Mouse (Mus musculus) layer of hippocampus, postnatal 10 days (tissue): ENCODE measurements around the gene Pdk2. TPM values are rescaled to one million over a fixed set of nuclear protein-coding genes. Genes with fewer than 3 reads are reported as not detected.

Experiments
- DNase-seq, 2 experiments: peaks; one replicate each; pipeline ENCODE4 v3.0.0; 2021; ENCODE audit warnings: low spot score in 2 of 2
- total RNA-seq, 2 experiments: library from RNA; stranded (reverse); gene quantifications; 2 replicates each; pipeline ENCODE4 v1.2.3; 2021

The Pdk2 gene
- total RNA-seq, 2 experiments from 2014 or later, result 48.9 to 49.7 TPM

DNA sequence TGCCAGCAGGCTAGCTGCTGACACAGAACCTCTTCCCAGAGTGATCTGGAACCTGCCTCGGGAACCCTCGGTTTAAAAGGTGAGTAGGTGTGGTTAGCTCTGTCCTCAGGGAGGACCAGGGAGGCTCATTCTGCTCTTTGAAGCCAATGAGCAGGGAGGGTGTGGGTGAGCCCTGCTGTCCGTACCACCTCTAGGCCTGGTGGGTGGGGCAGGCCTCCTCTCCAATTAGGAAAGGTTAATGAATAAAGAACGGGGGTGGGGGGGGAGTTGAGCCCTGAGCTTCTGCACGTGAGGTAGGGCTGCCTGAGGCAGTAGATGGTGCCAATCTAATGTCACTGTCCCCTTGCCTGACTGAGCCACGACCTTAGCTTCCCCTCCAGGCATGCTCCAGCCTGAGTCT is 8.2 kb downstream of the Pdk2 start:
- DNase-seq, result no peak

DNA sequence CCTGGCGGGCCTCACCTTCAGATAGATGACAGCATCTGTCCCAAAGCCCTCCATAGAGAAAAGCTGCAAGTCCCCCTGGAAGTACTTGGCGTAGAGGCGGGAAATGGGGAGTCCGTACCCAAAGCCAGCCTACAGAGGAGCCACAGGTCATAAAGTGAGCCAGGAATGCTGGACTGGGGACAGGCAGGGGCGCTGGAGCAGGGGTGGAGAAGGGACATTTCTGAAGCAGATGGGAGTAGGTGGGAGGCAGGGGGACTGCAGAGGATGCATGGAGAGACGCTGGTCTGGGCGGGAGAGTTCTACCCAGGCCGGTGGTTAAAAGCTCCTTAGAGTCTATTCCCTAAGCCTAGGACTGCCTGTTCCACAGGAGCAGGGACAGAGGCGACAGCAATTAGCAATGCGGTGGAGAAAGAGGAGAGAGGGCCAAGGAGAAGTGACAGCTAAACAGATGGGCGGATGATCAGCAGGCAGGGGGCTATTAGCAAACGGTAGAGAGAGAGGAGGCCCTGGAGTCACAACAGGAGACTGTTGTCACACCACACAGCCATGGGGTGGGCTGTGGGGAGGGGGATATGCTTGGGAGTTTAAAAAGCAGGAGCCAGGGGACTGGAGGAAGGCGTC is 13.2 kb downstream of the Pdk2 start:
- no peak for DNase-seq

DNA sequence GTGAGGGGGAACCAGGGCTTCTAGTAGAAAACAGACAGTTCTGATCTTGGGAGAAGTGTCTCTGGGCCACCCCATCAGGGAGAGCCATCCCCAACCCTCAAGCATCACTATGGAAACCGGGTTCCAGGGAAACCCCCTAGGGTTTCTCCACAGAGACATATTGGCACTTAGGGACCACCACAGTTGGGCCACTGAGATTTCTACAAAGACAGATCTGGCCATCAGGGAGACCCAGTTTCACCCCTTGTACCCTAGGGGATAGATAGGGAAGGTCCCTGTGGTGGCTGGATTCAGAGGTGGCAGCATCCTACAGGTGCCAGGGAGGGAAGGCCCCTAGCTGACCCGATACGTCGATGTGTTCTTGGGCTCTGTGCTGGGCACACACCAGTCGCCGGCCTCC is 14.3 kb downstream of the Pdk2 start:
- no peak for DNase-seq

DNA sequence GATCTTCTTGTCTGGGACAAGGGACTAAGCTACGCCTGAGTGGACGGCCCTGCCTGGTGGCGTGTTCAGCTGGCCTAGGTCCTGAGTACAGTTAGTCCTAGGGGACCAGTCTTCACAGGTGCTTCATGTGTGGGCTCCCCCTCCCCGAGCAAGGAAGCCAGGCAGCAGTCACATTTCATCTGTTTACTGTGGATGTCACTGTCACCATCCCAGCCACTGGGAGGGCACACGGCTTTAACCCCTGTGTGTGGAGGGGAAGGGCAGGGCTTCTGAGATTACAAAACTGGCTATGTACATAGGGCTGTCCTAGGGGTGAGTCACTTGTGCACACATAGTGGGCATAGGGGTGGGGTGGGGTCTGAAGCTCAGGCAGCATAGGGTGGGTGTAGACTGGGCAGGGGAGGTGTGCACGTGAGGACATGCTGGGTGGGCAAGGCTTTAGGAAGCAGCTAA is 15.0 kb downstream of the Pdk2 start:
- DNase-seq, result no peak

DNA sequence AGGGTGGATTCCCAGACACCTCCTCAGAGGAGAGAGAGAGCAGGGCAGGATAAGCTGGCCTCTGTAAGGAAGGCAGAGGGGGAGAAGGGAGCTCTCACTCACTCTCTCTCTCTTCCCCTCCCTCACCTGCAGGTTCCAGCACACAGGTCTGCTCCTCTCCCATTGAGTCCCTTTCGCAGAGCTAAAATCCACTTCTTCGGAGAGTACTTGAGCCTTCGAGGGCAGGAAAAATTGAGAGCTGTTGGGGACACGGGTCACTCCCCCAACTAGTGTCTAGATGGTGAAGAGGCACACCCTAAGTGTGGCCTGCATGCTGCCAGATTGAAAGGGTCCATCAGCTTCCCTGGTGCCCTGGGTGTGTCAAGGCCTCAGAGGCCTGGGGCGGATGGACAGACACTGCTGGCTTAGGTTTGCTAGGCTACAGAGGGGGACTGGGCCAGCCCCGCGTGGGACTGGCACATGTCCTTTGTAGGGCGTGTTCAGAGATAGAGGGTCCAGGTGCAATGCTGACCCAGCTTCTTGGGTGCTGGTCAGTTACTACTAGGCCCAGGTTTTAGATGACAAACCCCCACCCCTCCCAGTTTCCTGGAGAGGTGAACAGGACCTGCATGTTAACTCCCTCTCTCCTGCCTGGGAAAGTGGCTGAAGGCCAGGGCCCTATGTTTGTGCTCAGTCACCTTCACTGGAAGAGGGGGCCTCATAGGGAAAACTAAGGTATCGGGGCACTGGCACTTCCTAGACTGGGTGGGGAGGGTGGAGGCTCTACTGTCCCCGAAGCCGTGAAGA is 15.7 kb downstream of the Pdk2 start:
- DNase-seq, result no peak

DNA sequence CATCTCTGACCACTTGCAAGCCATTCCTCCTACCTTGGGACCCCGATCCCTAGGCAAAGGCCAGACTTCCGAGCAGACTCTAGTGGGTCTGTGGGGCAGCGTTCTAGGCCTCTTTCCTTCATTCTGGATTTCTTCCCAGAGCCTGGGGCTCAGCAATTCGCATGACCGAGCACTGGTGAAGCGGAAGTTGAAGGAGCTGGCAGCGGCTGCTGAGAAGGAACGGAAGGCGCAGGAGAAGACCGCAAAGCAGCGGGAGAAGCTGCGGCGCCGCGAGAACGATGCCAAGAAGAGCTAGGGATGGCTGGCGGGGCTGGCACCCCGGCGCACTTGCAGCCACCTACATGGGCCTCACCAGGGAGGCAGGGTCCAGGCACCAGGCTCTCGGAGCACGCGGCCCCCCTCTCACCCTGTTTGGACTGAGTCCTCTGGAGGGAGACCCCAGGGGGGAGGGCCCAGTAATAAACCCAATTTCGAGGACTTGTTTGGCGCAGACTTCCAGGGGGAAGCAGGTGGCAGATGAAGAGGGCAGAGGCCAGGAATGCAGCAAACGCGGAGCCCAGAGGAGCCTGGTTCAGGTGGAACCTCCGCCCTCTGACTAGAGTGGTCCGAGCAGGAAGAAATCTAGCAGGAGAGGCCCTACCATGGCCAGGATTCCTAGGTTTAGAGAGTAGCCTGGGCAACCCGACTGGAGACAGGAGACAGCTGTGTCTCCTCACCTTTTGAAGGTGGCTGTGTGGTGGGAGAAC is 16.5 kb downstream of the Pdk2 start:
- peak; percentile 65 for DNase-seq

DNA sequence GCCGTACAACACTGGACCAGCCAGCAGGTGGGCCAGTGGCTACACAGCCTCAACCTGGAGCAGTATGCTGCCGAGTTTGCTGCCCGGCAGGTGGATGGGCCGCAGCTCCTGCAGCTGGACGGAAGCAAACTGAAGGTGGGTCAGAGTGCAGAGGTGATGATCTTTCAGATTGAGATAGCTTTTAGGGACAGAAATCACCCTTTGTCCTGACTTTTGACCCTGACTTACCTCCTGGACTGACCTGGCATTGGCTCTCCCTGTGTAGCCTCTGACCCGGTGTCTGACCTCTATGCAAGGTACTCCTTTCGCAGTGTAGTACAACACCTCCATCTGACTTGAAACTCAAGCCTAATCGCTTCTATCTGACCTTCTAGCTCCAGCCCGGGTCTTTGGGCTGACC is 17.7 kb downstream of the Pdk2 start:
- DNase-seq, result no peak

DNA sequence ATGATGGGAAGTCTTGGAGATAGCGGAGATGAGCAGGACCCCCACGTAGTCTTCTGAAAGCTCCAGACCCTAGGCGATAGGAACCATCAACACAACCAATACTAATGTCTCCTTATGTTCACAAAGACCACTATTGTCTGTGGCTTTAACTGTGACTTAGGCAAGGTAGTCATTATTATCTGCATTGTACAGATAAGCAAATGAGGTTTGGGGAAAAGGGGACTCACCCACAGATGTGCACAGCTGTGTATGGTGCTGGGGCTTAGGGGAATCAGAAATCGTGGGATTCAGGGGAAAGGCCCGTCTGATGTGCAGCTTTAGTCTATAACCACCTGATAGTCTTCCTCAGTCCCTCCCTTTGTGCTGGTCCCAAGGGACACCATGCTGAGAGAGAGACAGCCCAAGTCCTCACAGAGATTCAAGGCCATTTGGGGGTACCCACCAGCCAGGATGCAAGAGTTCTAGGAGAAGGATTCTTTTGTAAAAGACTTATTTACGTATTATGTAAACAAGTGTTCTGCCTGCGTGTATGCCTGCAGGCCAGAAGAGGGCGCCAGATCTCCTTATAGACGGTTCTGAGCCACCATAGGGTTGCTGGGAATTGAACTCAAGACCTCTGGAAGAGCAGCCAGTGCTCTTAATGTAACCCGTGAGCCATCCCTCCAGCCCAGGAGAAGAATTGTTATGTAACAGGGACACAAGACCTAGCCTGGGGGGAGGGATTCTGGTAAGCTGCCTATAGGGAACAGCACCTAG is 18.7 kb downstream of the Pdk2 start:
- no peak for DNase-seq

DNA sequence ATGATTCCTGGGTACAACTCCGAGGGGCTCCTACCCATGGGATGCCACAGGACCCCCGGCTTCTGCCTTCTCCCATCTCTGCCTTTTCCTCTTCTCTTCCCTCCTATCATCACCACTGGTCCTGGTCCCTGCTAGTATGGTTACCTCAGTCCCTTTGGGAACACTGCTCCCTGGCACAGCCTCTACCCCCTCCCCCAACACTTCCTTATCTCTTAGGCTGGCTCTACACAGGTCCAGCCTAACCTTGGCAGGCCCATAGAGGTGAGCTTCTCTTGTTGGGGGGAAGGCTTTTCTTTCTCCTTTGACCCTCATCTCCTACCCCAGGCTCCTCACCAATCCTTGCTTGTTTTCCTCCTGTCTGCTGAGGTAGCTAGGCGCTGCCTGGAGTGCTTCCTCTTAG is 25.7 kb downstream of the Pdk2 start:
- DNase-seq, result no peak

DNA sequence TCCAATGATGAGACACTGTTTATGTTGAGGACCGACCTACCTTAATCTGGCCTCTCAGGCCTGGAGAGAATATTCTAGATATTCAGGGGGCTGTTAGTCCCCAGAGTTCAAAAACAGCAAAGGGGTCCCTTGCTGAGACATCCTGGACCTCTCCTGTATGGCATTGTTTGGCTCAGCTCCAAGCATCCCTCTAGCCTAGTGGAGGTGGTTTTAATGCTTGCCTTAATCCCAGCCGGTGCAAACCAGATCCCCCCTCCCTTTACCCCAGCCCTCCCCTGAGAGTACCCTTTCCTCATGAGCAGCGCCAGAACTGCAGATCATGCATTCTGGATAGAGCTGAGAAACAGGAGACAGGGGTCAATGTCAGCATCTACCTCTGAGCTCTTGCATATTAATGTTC is 28.7 kb downstream of the Pdk2 start:
- DNase-seq, result no peak

DNA sequence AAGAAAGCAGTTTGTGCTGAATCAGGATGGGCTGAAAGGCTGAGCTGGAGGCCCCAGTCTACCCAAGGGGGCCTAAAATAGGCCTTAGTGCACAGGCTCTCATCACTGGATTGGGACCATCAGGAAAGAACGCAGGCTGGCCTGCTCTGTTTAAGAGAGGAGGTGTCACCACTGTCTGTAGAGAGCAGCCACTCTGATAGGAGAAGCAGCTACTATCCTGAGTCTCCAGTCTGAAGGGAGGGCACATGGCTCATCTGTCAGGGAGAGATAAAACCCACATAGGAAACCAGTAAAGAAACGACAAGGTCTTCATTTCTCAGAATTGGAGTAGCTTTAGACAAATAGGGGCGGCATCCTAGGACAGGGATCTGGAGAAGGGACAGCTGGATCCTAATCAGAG is 29.1 kb downstream of the Pdk2 start:
- DNase-seq, result no peak

DNA sequence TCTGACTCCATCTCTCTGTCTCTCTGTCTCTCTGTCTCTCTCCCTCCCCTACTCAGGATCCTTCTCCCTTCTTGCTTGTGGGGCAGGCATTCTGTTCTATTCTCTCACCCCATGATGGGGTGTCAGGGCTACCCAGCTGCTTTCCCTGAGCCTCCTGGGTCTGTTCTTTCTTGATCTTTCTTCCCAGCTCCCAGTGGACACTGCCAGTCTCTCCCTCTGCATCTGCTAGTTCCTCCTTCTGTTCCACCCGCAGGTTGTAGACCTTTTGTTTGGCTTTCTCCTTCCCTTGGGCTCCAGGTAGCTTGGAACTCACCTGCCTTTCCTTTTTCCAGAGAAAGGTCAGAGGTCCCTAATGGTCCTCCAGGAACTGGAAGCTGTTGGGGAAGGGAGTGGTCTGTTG is 29.7 kb downstream of the Pdk2 start:
- DNase-seq, result no peak

DNA sequence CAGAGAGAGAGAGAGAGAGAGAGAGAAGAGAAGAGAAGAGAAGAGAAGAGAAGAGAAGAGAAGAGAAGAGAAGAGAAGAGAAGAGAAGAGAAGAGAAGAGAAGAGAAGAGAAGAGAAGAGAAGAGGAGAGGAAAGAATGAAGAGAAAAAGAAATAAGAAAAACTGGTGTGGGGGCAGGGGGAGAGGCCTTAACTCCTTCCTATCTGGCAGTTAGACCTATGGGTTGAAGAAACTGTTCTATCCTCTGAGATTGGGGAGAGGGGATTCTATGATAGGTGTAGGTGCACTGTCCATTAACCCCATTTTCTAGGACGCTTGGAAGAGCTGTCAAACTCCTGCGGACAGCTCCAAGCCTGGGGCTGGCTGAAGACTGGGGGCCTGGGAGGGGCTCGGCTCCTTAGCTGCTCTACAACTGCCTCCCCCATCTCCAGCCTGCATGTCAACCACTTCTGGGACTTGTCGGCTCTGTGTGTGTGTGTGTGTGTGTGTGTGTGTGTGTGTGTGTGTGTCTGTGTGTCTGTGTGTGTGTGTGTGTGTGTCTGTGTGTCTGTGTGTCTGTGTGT is 30.2 kb downstream of the Pdk2 start:
- peak in 1 of 2 experiments; percentile 37 for DNase-seq

DNA sequence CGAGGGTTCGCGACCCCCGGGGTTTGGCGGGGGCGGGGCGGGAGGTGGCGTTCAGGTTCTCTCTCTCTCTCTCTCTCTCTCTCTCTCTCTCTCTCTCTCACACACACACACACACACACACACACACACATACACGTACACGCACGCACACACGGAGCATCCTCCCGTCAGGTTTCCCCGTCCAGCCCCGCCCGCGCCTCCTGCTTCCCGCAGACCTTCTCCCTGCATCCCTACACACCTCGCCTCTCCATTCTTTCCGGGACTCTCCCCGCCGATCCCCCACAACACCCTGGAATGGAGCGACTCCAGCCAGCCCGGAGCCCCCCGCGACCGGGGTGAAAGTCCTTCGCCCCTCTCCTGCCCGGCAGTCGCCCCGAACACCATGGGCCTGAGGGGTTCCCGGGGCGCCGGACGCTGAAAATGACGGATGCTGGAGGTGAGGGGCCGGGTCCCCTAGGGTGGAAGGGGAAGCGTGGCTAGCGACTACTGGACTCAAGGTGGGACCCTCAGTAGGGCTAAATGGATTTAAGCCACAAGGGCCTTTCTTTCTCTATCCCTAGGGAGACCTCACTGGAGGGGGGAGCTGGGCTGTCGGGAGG is 30.9 kb downstream of the Pdk2 start:
- peak; percentile 64 to 70 for DNase-seq

DNA sequence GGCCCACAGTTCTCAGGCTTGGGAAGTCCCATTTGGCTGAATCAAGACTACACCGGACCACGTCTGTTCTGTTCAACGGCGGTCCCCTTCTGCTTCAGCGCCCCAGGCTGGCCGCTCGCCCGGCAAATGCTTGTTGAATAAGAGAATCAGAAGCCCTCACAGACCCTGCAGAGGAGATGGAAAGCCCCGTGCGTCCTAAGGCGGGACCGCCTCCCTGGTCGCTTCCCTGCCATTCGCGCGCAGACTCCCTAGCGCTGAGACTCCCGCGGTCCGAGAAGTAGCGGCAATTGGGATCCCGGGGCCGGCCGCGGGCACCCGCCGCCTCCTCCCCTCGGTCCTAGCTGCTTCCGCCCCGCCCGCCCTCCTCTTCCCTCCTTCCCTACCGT is 31.5 kb downstream of the Pdk2 start, which contains the start of gene Samd14:
Gene Samd14, plus strand, starts transcription at position 251 of the 386 bp plus-strand sequence.
- DNase-seq, result peak; percentile 79 to 84

DNA sequence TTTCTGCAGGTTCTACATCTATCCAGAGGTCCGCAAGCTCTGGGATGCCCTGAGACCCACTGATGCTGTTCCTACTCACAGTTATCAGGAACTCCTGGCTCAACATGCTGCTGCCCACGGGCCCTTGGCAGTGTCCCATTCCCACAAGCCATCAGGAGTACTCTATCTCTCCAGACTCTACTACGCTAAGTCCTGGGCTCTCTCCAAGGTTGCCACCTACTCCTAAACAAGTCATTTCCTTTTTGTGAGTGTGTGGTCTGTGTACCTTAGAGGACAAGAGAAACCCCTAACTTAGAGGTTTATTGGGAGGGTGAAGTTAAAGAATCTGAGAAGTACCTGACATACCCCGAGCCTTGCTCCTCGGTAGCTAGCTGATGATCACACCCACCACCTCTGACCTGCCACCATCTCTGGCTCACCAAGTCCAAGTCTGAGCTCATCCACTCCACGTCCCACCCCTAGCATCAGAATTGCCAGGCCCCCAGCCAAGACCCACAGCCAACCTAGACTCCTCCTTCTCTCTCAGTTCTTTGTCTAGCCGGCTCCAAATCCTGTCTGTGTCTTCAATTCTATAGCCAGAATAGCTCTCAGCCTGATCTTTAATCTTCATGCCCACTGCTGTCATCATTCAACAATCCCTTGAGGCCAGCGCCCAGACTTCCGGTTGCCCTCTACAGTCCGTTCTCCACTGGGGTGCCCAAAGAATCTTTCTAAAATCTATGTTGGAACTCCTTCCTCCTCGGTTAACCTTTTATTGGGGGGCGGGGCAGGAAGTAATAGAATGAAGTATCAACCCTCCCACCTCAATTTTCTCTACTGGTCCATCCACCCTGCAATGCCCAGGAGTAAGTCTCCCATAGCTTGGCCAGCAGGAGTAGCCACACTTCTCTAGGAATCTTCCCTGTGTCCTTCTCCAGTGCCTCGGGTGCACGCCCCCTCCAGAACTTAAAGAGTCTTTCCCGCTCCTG is 32.2 kb downstream of the Pdk2 start:
- peak; percentile 28 to 39 for DNase-seq

DNA sequence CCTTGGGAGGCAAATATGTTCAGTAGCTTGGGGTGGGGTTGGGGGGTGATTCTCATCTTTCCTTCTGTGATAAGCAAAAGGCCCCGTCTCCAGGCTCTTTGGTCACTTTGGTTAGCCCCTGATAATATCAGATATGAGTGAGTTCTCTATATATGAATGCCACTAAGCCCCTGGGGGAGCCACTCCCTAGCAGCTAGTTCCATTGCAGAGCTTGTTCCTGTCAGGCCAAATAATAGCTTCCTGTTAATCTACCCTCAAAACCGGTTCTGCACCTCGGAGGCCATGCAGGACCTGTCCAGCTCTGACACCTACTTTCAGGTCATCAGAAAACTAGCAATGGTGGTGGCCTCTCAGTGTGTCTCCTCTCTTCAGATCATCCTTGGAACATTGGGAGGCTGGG is 33.7 kb downstream of the Pdk2 start:
- no peak for DNase-seq

DNA sequence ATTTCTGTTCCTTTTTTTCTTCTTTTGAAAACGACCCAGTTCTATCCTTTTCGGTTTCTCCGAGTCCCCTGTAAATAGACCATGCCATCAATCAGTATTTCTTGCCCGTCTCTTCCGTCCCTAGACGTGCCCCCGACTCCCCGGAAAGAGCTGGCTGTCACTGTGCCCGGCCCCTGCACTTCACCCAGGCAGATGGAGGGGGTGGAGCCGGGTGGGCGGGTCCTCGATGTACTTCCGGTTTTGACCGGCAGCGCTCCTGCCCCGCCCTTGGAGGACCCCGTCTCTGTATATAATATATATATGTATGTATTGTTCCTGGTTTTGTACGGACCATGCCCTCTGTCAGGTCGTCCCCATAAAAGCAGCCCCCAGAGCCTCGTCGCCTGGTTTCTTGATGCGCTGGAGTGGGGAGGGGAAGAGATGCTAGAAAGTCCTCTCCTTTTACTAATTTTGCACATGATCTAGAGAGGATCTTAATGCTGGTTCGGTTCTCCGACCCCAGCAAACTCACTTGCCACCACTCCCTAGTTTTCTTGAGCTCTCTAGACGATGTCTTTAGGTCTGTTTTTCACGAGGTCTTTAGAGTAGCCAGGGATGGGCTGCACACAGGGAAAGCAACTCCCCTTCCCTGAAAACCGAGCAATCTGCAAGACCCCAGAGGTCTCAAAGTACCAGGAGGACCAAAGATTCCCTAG is 34.5 kb downstream of the Pdk2 start:
- DNase-seq, result peak; percentile 75 to 83

DNA sequence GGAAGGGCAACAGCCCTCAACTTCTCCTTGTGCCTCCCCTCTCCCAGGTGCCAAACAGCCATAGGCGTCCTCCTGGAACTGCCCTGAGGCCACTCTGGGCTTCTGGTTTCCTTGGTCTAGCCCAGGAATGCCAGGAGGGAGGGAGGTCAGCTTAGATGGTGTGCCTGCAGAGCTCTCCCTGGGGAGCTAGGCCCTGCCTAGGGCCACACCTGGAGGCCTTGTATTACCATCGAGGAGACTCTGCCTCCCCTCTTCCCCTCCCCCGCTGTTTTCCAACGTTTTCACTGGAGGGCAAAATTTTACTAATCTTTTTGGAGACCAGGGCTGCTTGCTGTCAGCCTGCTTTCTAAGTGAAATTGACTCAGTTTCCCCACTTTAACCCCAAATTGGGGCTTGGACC is 35.1 kb downstream of the Pdk2 start:
- DNase-seq, result peak; percentile 19 to 33
